18 mouse cellular contexts compared by ENCODE assay signal in genomic region chr7:99330012-99330411, GRCm38 (mm10).
"Had no signal": no experiment of that assay in that cellular context is flagged by ENCODE, and none has a peak within 500 bp of the region (broad histone marks: within the 10 kb centered on the region; RNA-seq: fewer than 3 reads in every experiment).

No protein-coding gene starts in this region.

- DNase-seq: lung, adult 18-20 months; lung, embryonic 14.5 days; lung, postnatal 10 days; lung, postnatal 4 days; retina, postnatal 1 day; right cerebral cortex, adult 18-20 months; right cerebral cortex, postnatal 25 days; right cerebral cortex, postnatal 4 days; spleen, adult 18-20 months; thymus, adult 18-20 months; thymus, postnatal 14 days; thymus, postnatal 36 days had no signal

- H3K9me3 ChIP-seq: midbrain, embryonic 13.5 days; midbrain, embryonic 15.5 days; neural tube, embryonic 13.5 days; neural tube, embryonic 15.5 days had no signal

- H3K4me2 ChIP-seq: lung, embryonic 14.5 days; midbrain, embryonic 11.5 days; midbrain, embryonic 13.5 days; midbrain, embryonic 15.5 days; neural tube, embryonic 13.5 days; neural tube, embryonic 15.5 days had no signal

- H3K27me3 ChIP-seq: midbrain, embryonic 13.5 days; midbrain, embryonic 15.5 days; neural tube, embryonic 13.5 days; neural tube, embryonic 15.5 days had no signal

- H3K27ac ChIP-seq: midbrain, embryonic 15.5 days; neural tube, embryonic 15.5 days had no signal

- ATAC-seq: midbrain, embryonic 13.5 days; midbrain, embryonic 15.5 days had no signal

- H3K4me3 ChIP-seq: midbrain, embryonic 13.5 days; midbrain, embryonic 15.5 days; myocyte; neural tube, embryonic 13.5 days; neural tube, embryonic 15.5 days had no signal

- H3K9ac ChIP-seq: lung, embryonic 14.5 days; midbrain, embryonic 13.5 days; midbrain, embryonic 15.5 days; neural tube, embryonic 13.5 days; neural tube, embryonic 15.5 days had no signal
